Mouse (Mus musculus) neutrophil, adult 5-6 weeks (primary cell): ENCODE measurements at regions not wholly inside any gene's neighbourhood (a gene's known extent, or its start where the extent isn't known, plus 50 kb on each side); places are given as distances from the start of the nearest gene placed in this dataset.
"Not testable (repeated sequence)": the region's sequence is repeated elsewhere in the genome, so short reads cannot be mapped to it uniquely, and the experiment has no call there.

Source experiments
- ATAC-seq: fragments of 151-379, 151-347 bp; 2 replicates; pipeline ENCODE4 v1.8.0; 2017; ENCODE audit warnings: mild to moderate bottlenecking, moderate TSS enrichment; ENCODE audit not compliant: insufficient number of reproducible peaks, poor library complexity, low FRiP score, severe bottlenecking; ENCODE audit errors: extremely low read depth

- no peak for ATAC-seq
These were observed 72.8 kb upstream of the Ugt8a start for GRCm38 (mm10) chr3:126011269-126011668.

- no peak for ATAC-seq
These were observed 77.7 kb upstream of the Ugt8a start for GRCm38 (mm10) chr3:126016166-126016565.

GRCm38 (mm10) chr3:126044327-126044726 is 105.9 kb upstream of the Ugt8a start:
- ATAC-seq, result no peak

GRCm38 (mm10) chr3:126044861-126045260 is 106.4 kb upstream of the Ugt8a start:
- no peak for ATAC-seq

- no peak for ATAC-seq
These were observed 107.8 kb upstream of the Ugt8a start for GRCm38 (mm10) chr3:126045992-126046786.

GRCm38 (mm10) chr3:126058585-126058984 is 120.2 kb upstream of the Ugt8a start:
- ATAC-seq, result no peak

- no peak for ATAC-seq
These were observed 166.7 kb upstream of the Ugt8a start for GRCm38 (mm10) chr3:126105086-126105485.

GRCm38 (mm10) chr3:126109371-126109770 is 171.0 kb upstream of the Ugt8a start:
- ATAC-seq, result no peak

- ATAC-seq, result no peak
These were observed 179.4 kb upstream of the Ugt8a start for GRCm38 (mm10) chr3:126117849-126118248.

- ATAC-seq, result no peak
These were observed 184.2 kb upstream of the Ugt8a start for GRCm38 (mm10) chr3:126122323-126123259.

GRCm38 (mm10) chr3:126166542-126166941 is 196.9 kb upstream of the Arsj start:
- ATAC-seq, result no peak

- ATAC-seq, result no peak
These were observed 154.5 kb upstream of the Arsj start for GRCm38 (mm10) chr3:126209024-126209423.

GRCm38 (mm10) chr3:126210226-126210625 is 153.3 kb upstream of the Arsj start:
- ATAC-seq, result no peak

GRCm38 (mm10) chr3:126227575-126227974 is 135.9 kb upstream of the Arsj start:
- no peak for ATAC-seq

- ATAC-seq, result no peak
These were observed 117.7 kb upstream of the Arsj start for GRCm38 (mm10) chr3:126245834-126246233.

- 0 out of 2 replicates have a peak, but pooled peaks have one; percentile 13 for ATAC-seq
These were observed 102.2 kb upstream of the Arsj start for GRCm38 (mm10) chr3:126261270-126261669.

GRCm38 (mm10) chr3:126272027-126272426 is 91.5 kb upstream of the Arsj start:
- not testable (repeated sequence) for ATAC-seq

GRCm38 (mm10) chr3:126273566-126273965 is 89.9 kb upstream of the Arsj start:
- ATAC-seq, result no peak

- no peak for ATAC-seq
These were observed 87.3 kb upstream of the Arsj start for GRCm38 (mm10) chr3:126276008-126276700.
